Mouse (Mus musculus) ES-E14 (cell line): Measurements from ENCODE around the gene Bst1. TPM values are rescaled to one million over a fixed set of nuclear protein-coding genes. Genes with fewer than 3 reads are reported as not detected.

Experiments
- DNase-seq: peaks from one replicate; pipeline ENCODE4 v3.0.0-alpha.2; 2013; ENCODE audit warnings: low read depth, low spot score
- H3K27ac ChIP-seq: 2 replicates; pipeline ENCODE4 v1.5.1; 2012; ENCODE audit warnings: low read depth, mild to moderate bottlenecking, low read length, moderate library complexity, mixed read lengths; ENCODE audit not compliant: poor library complexity, insufficient read depth, severe bottlenecking
- H3K36me3 ChIP-seq: 2 replicates; pipeline ENCODE4 v1.6.1; 2012; ENCODE audit warnings: mild to moderate bottlenecking, low read length, moderate library complexity, mixed read lengths; ENCODE audit not compliant: control insufficient read depth, poor library complexity, insufficient read depth, severe bottlenecking
- H3K4me1 ChIP-seq, 2 experiments: fragments of 150-350 bp in 1 of 2; sonication (generic) in 1 of 2; 2 replicates each; pipeline ENCODE4 v1.6.1; 2012; ENCODE audit warnings: low read length in 2 of 2, mild to moderate bottlenecking in 1 of 2, mixed read lengths in 1 of 2; ENCODE audit not compliant: control insufficient read depth in 2 of 2, insufficient read depth in 2 of 2, poor library complexity in 1 of 2
- H3K4me3 ChIP-seq, 2 experiments: fragments of 150-350 bp in 1 of 2; sonication (generic) in 1 of 2; 2 replicates each; pipeline ENCODE4 v1.5.1; 2012; ENCODE audit warnings: low read length in 2 of 2, low read depth in 1 of 2, mild to moderate bottlenecking in 1 of 2, mixed read lengths in 1 of 2; ENCODE audit not compliant: insufficient read depth in 1 of 2, poor library complexity in 1 of 2, severe bottlenecking in 1 of 2
- H3K9ac ChIP-seq: 2 replicates; pipeline ENCODE4 v1.6.1; 2012; ENCODE audit warnings: low read depth, mild to moderate bottlenecking, low read length, mixed read lengths; ENCODE audit not compliant: poor library complexity, insufficient read depth, severe bottlenecking
- H3K9me3 ChIP-seq: fragments of 150-350 bp; sonication (generic); 2 replicates; pipeline ENCODE4 v1.6.1; 2012; ENCODE audit warnings: low read depth, mild to moderate bottlenecking, low read length; ENCODE audit not compliant: control insufficient read depth, insufficient read depth
- CHD2 ChIP-seq: IDR thresholded peaks from 2 replicates; pipeline ENCODE4 v1.6.1; 2014; ENCODE audit warnings: mild to moderate bottlenecking, low read depth, low read length, inconsistent platforms
- HCFC1 ChIP-seq: IDR thresholded peaks from 2 replicates; pipeline ENCODE4 v1.6.1; 2012; ENCODE audit warnings: low read length, inconsistent platforms, borderline replicate concordance; ENCODE audit not compliant: insufficient read depth
- MAFK ChIP-seq: IDR thresholded peaks from 2 replicates; pipeline ENCODE4 v1.6.1; 2014; ENCODE audit warnings: mild to moderate bottlenecking, low read depth, low read length, inconsistent platforms; ENCODE audit not compliant: insufficient read depth
- ZC3H11A ChIP-seq: IDR thresholded peaks from 2 replicates; pipeline ENCODE4 v1.6.1; 2012; ENCODE audit warnings: low read depth, mild to moderate bottlenecking, inconsistent platforms, low read length, borderline replicate concordance
- ZNF384 ChIP-seq: IDR thresholded peaks from 2 replicates; pipeline ENCODE4 v1.6.1; 2012; ENCODE audit warnings: low read depth, low read length, inconsistent platforms
- in situ Hi-C, 2 experiments: fragments of 600-800 bp; cut with MboI; formaldehyde crosslinking; loops; one replicate each; pipeline ENCODE4 v1.15.1; 2025; ENCODE audit warnings: low sequenced_read_pairs in 2 of 2, inconsistent platforms in 1 of 2; ENCODE audit not compliant: unreplicated experiment in 2 of 2
- total RNA-seq: library from RNA; depleted of rRNA; stranded (reverse); fragments of 300-350 nt; gene quantifications from 2 replicates; pipeline ENCODE4 v1.2.3, GENCODE M21; 2012; rRNA removed

Gene Bst1
- 1.1 and 3.3 TPM in 2 replicates for total RNA-seq

DNA sequence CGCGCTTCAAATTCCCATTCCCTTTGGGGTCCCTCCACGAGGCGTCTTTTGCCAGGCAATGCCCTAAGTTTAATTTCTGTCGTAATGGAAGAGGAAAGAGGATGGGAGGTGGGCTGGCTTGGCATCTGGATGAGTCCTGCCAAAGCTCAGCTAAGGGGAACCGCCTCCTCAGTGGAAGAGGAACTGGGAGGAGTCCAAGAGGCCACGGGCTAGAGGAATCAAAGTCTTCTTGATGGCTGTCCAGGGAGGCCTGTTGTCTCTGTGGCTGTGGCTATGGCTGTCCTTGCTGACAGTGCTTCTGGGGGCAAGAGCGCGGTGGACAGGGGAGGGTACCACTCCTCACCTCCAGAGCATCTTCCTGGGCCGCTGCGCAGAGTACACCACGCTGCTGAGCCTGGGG, at the start of gene Bst1:
Gene Bst1 (plus strand): TSS at position 191 of the 400 bp plus-strand sequence.
- H3K36me3 ChIP-seq: no peaks in the 10 kb centered on the region
- in situ Hi-C loops: no loop called here
- no peak for TF ChIP-seq HCFC1
- no peak for TF ChIP-seq CHD2
- TF ChIP-seq ZC3H11A: no peak
- no peak for TF ChIP-seq MAFK
- TF ChIP-seq ZNF384: no peak

DNA sequence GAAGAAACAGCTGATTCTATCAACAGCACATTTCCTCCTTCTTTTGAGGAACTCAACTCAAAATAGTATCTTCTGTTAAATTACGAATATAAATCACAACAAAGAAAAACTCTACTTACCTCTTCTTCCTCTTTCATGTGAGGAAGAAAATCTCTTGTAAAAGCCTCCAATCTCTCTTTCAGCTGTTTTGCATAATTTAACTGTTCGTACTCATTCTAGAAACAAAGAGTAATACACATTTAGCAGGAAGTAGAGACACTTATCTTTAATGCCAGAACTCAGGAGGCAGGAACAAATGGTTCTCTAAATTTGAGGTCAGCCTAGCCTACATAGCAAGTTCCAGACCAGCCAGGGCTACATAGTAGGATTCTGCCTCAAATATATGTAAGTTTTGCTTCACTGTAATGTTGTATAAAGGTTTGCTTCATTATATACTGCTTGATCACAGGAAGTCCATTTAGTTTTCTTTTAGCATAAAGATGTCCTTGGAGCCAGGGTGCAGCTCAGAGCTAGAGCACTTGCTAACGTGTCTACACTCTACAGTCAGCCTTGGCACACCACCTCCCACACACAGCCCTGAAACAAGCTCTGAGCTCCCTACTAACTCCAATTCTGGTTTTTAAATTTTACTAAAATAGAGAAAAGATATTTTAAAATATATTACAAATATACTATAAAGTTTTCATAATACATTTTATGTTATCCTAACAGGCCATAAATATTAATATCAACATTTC, 47.9 kb upstream of the Bst1 start:
- H3K27ac ChIP-seq: no peak overlapping the region
- no peaks in the 10 kb centered on the region for H3K9me3 ChIP-seq
- no peak overlapping the region for H3K9ac ChIP-seq
- H3K4me1 ChIP-seq: no peaks in the 10 kb centered on the region
- DNase-seq: no peak
- H3K4me3 ChIP-seq: no peak overlapping the region
- H3K36me3 ChIP-seq: peaks cover 5% of the 10 kb centered on the region; the same call in 1 of the 2 replicates
- in situ Hi-C loops: no loop called here
- TF ChIP-seq ZC3H11A (no peak), HCFC1 (no peak), MAFK (no peak), ZNF384 (no peak)

More for the DNA sequence above, at the start of gene Bst1:
- Histone ChIP-seq H3K27ac (no peak within 1 kb of the TSS), H3K9ac (no peak within 1 kb of the TSS), H3K9me3 (no peaks in the 10 kb centered on the region), H3K4me1 (peaks cover 6 to 17% of the 10 kb centered on the region in 2 experiments; a peak in 2 of 4 replicates), H3K4me3 (no peak within 1 kb of the TSS)
- DNase-seq: no peak

DNA sequence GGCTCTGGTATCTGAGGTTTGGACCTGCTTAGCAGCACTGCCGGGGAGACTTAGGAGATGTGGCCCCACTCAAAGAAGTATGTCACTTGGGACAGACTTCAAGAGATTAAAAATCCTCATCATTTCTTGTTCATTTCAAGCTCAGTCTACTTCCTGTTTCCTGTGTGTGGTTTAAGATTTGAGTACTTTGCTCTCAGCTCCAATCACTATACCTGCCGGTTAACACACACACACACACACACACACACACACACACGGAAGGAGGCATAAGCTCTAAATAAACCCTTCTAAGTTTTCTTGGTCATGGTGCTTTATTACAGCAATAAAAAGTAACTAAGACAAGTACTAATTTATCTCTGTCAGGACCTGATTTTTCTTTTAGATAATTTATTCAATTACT, 47.1 kb upstream of the Bst1 start:
- Histone ChIP-seq H3K27ac (no peak overlapping the region), H3K9ac (no peak overlapping the region), H3K9me3 (no peaks in the 10 kb centered on the region), H3K4me3 (no peak overlapping the region), H3K36me3 (peaks cover 5% of the 10 kb centered on the region; the same call in 1 of the 2 replicates), H3K4me1 (no peaks in the 10 kb centered on the region)
- TF ChIP-seq MAFK (no peak), CHD2 (no peak), ZNF384 (no peak), ZC3H11A (no peak), HCFC1 (no peak)
- in situ Hi-C loops: no loop called here
- no peak for DNase-seq

DNA sequence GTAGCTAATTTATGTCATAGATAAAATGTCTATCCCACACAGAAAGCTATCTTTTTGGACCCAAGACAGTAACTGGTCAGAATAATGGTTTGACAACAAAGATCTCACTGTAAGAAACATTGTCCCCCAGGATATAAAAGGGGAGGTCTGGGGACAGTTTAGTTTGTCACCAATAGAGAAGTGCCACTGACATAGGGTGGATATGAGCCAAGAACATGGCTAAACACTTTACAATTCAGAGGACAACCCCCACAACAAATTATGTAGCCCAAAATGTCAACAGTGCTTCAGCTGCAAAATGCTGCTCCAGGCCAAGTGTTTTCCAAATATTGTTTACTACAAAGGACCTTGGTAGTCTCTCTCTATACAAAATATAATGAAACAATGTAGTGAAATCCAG, 42.3 kb upstream of the Bst1 start:
- DNase-seq: no peak
- in situ Hi-C loops: no loop called here
- Histone ChIP-seq H3K4me1 (peaks cover 2% of the 10 kb centered on the region in 2 experiments; a peak in 2 of 4 replicates), H3K9me3 (no peaks in the 10 kb centered on the region), H3K4me3 (no peak overlapping the region), H3K27ac (no peak overlapping the region), H3K9ac (no peak overlapping the region), H3K36me3 (no peaks in the 10 kb centered on the region)
- TF ChIP-seq HCFC1 (no peak), MAFK (no peak), ZC3H11A (no peak), ZNF384 (no peak), CHD2 (no peak)

DNA sequence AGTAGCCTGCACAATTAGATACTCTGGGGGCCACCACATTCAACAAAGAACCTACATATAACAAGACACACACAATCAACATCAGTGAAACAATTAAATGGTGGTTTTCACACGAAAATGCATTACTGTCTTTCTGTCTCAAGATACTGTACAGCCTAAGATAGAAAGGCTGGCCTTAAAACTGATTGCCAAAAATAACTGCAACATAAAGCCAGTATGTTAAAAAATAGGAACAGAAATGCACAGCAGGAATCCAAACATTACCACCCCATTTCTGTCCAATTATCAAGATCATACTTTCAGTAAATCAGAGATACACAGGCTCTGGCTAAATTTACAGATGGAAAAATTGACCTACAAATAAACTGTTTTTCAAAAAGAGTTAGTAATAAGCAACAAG, 41.7 kb upstream of the Bst1 start:
- no peaks in the 10 kb centered on the region for H3K36me3 ChIP-seq
- in situ Hi-C loops: no loop called here
- H3K4me3 ChIP-seq: no peak overlapping the region
- TF ChIP-seq HCFC1: no peak
- TF ChIP-seq CHD2: no peak
- TF ChIP-seq ZNF384: no peak
- no peak for TF ChIP-seq MAFK
- no peak for TF ChIP-seq ZC3H11A
- no peak overlapping the region for H3K9ac ChIP-seq
- no peak for DNase-seq
- peaks cover 2% of the 10 kb centered on the region in 2 experiments; a peak in 2 of 4 replicates for H3K4me1 ChIP-seq
- no peaks in the 10 kb centered on the region for H3K9me3 ChIP-seq
- no peak overlapping the region for H3K27ac ChIP-seq
